Mouse (Mus musculus): ENCODE results near the gene Ivns1abp. TPM values are rescaled to one million over a fixed set of nuclear protein-coding genes. Genes with fewer than 3 reads are reported as not detected.

Gene Ivns1abp
- polyA plus RNA-seq, 1 experiment from 2014 or later, result 223 TPM

DNA sequence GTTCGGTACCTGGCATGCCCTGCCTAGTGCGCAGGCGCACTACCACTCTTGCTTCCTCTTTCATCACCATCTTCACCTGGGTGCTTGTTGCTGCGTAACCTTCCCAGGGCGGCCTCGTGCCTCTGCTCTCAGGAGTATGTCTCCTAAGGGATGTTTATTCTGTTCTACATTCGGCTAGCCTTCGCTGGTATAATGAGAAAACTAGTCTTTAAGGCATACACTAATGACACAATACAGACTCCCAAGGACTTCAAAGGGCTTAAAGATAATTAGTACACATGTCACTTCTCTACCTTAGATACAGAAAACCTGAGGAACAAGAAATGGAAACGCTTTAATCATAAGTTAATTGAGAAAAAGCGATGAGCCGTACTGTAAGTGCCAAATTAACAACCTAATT lies 32.9 kb upstream of the Ivns1abp start:
- H3K27ac ChIP-seq (replicated peaks), result no peak overlapping the region
- H3K9ac ChIP-seq, result no peak overlapping the region
- H3K36me3 ChIP-seq, result no peaks in the 10 kb centered on the region
- WGBS, result 72% methylated on average over 11 of the region's 11 CpGs
- H3K4me3 ChIP-seq, result no peak overlapping the region
- H3K4me2 ChIP-seq, result no peak overlapping the region
- no peaks in the 10 kb centered on the region for H3K27me3 ChIP-seq
- H3K9me3 ChIP-seq, result no peaks in the 10 kb centered on the region
- ATAC-seq (ENCODE audit: low FRiP score, low read depth), result no peak
- no peaks in the 10 kb centered on the region for H3K4me1 ChIP-seq (replicated peaks)

DNA sequence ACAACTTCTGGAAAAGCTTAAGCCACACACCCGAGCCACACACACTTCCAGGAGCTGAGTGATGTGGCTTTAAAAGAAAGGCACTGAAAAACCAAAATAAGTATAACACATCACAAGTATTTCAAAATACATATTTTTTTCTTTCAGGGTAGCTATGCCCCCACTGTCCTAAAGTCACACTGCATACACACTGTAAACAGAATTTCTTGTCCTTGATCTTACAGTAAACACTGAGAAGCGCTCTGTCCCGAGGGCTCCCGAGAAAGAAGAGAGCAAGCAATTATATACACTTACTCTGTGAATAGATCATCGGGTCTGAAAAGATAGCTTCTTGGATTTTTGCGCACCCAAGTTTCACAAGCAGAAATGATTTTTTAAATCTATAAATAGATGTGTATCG lies 25.0 kb upstream of the Ivns1abp start:
- H3K27ac ChIP-seq (replicated peaks), result no peak overlapping the region
- H3K27me3 ChIP-seq, result no peaks in the 10 kb centered on the region
- H3K4me3 ChIP-seq, result no peak overlapping the region
- H3K9ac ChIP-seq, result no peak overlapping the region
- WGBS, result 85% methylated on average over 7 of the region's 7 CpGs
- no peaks in the 10 kb centered on the region for H3K36me3 ChIP-seq
- no peak for ATAC-seq (ENCODE audit: low FRiP score, low read depth)
- no peaks in the 10 kb centered on the region for H3K4me1 ChIP-seq (replicated peaks)
- no peak overlapping the region for H3K4me2 ChIP-seq
- H3K9me3 ChIP-seq, result no peaks in the 10 kb centered on the region

DNA sequence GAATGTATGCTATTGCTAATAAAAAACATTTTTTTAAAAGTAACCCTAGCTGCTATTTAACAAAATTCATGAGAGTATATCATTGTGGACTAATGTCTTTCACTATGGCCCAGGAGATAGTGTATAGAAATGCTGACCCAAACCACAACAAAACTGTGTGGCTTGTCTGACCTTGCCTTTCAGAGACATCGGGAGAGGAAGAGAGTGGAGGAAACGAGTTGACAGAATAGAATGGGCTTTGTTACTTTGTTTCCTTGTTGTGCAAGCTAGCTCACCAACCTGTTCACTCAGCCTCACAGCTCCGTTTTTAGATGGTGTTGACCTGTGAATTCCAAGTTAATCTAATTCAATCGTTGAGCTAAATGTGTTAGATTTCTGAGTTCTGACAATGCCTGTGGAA lies 23.9 kb upstream of the Ivns1abp start:
- H3K4me1 ChIP-seq (replicated peaks), result no peaks in the 10 kb centered on the region
- no peaks in the 10 kb centered on the region for H3K36me3 ChIP-seq
- no peak overlapping the region for H3K4me3 ChIP-seq
- 69% methylated on average over 4 of the region's 4 CpGs for WGBS
- H3K27me3 ChIP-seq, result no peaks in the 10 kb centered on the region
- no peak overlapping the region for H3K27ac ChIP-seq (replicated peaks)
- no peaks in the 10 kb centered on the region for H3K9me3 ChIP-seq
- no peak overlapping the region for H3K4me2 ChIP-seq
- no peak for ATAC-seq (ENCODE audit: low FRiP score, low read depth)
- no peak overlapping the region for H3K9ac ChIP-seq

DNA sequence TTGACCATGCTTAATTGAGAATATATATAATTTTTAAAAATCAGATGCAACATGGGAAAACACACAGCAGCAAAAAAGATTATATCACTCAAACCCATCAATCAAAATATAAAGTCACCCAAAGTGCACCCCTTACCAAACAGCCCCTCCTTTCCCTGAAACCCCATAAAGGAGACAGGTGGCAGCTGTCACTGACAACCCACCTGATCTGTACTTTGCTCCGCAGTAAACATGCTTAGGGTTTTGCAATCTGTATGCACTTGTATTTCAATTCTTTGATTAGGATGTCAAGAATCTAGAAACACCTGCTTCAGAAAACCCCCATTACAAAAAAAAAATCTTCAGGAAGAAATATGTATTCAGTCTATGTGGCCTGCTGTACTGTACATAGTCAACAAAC lies 18.9 kb upstream of the Ivns1abp start:
- 93% methylated on average over 1 of the region's 1 CpGs for WGBS
- H3K27ac ChIP-seq (replicated peaks), result no peak overlapping the region
- H3K27me3 ChIP-seq, result no peaks in the 10 kb centered on the region
- H3K36me3 ChIP-seq, result no peaks in the 10 kb centered on the region
- H3K9me3 ChIP-seq, result no peaks in the 10 kb centered on the region
- H3K4me2 ChIP-seq, result no peak overlapping the region
- no peaks in the 10 kb centered on the region for H3K4me1 ChIP-seq (replicated peaks)
- ATAC-seq (ENCODE audit: low FRiP score, low read depth), result no peak
- H3K9ac ChIP-seq, result no peak overlapping the region
- no peak overlapping the region for H3K4me3 ChIP-seq

DNA sequence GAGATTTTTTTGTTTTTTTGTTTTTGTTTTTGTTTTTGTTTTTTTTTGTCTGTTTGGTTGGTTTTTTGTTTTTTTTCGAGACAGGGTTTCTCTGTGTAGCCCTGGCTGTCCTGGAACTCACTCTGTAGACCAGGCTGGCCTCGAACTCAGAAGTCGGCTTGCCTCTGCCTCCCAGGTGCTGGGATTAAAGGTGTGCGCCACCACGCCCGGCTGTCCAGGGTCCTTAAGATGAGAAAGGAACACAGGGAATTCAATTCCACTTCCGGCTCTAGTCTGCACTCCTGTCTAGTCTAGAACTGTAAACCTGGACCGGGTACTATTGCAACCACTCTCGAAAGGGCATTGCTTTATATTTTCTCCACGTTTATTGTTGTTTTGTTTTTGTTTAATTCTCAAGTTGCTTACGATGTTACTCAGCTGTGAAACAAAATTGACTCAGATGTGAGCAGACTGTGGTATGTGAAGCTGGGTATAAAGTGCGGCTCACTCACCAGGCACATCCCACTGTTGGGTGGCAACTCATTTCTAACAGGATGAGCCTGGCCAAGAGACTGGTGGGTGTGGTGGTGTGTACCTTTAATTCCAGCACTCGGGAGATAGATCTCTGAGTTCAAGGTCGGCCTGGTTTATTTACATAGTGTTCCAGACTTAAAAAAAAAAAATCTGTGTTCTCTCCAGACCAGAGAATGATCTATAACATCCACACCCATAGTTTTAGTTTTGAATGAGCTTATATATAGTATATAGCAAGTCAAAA lies 15.8 kb upstream of the Ivns1abp start:
- Histone ChIP-seq H3K27ac (replicated peaks) (no peak overlapping the region), H3K36me3 (no peaks in the 10 kb centered on the region), H3K4me2 (no peak overlapping the region), H3K4me1 (replicated peaks) (no peaks in the 10 kb centered on the region), H3K9ac (no peak overlapping the region), H3K27me3 (no peaks in the 10 kb centered on the region), H3K9me3 (no peaks in the 10 kb centered on the region), H3K4me3 (no peak overlapping the region)
- WGBS, result 92% methylated on average over 14 of the region's 14 CpGs
- no peak for ATAC-seq (ENCODE audit: low FRiP score, low read depth)

DNA sequence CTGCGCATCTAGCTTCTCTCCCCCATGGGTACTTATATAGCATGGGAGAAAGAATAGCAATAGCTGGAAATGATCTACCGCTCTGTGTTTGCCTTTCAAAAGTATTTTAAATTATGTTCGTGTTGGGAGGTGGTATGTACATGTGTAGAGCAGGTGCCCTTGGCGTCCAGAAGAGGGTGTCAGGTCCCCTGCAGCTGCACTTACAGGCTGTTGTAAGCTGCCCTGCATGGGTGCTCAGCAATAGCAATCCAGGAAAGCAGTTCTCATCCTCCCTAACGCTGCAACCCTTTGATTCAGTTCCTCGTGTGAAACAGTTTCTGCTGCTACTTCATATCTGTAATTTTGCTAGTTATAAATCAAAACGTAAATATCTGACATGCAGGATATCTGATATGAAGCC lies 14.7 kb upstream of the Ivns1abp start:
- Histone ChIP-seq H3K36me3 (no peaks in the 10 kb centered on the region), H3K4me2 (no peak overlapping the region), H3K27me3 (no peaks in the 10 kb centered on the region), H3K4me3 (no peak overlapping the region), H3K27ac (replicated peaks) (no peak overlapping the region), H3K9ac (no peak overlapping the region), H3K9me3 (no peaks in the 10 kb centered on the region), H3K4me1 (replicated peaks) (no peaks in the 10 kb centered on the region)
- no peak for ATAC-seq (ENCODE audit: low FRiP score, low read depth)
- 85% methylated on average over 7 of the region's 7 CpGs for WGBS

DNA sequence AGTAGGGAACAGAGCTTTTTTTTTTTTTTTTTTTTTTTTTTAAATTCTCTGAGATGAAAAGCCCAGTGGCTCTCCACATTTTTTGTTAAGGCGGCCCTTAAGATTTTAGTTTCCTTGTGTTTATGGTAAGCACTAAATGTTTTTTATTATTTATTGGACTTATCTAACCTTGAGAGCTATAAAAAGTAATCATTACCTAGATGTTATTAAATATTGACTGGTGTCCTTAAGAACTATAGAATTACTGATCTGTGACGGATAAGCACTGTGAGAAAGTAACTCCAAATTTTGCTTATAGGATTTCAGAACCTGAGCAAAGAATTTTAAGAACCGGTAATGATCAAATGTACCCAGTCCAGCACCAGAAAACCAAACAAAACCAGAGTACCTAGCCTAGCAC lies 11.5 kb upstream of the Ivns1abp start:
- H3K27me3 ChIP-seq, result no peaks in the 10 kb centered on the region
- no peaks in the 10 kb centered on the region for H3K36me3 ChIP-seq
- WGBS, result 95% methylated on average over 3 of the region's 3 CpGs
- no peak overlapping the region for H3K4me3 ChIP-seq
- H3K4me2 ChIP-seq, result no peak overlapping the region
- H3K9me3 ChIP-seq, result no peaks in the 10 kb centered on the region
- H3K27ac ChIP-seq (replicated peaks), result no peak overlapping the region
- H3K4me1 ChIP-seq (replicated peaks), result no peaks in the 10 kb centered on the region
- ATAC-seq (ENCODE audit: low FRiP score, low read depth), result no peak
- H3K9ac ChIP-seq, result no peak overlapping the region

DNA sequence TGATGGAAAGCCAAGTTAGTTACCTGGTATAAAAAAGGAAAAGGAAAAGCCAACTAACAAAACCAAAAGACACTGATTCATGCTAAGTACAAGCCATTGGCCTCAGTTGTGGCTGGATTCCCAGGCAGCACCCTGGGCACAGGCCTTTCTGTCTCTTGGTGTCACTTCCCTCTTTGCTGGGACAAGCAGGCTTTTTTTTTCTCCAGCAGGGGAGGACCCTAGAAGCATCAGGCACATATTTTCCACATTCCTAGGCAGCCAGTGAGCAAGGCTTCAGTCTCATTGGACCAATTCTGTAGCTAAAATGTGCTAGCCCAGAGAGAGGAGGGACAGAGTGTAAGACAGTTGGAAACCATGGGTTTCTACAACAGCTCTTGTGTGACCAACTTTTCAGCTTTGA lies 6.0 kb upstream of the Ivns1abp start:
- no peak for ATAC-seq (ENCODE audit: low FRiP score, low read depth)
- H3K4me2 ChIP-seq, result no peak overlapping the region

DNA sequence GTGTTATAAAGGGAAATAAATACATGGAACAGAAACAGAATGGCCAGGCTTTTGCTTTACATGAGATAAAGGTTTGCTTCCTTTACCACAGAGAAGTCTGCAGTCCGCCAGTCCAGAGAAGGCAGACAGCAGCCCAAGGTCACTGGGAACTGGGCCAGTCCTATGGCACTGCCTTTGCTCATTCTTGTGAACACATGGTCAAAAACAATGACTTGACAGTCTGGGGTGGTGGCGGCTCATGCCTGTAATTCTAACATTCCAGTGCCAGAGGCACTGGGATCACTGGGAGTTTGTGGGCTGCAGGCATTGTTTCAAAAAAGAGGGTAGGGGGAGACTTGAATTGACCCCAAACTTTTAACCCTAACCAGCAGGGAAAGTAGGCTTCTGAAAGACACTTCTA lies 5.3 kb upstream of the Ivns1abp start:
- WGBS, result 30% methylated on average over 2 of the region's 2 CpGs

More for the DNA sequence above, 6.0 kb upstream of the Ivns1abp start:
- Histone ChIP-seq H3K4me1 (replicated peaks) (peaks cover 16% of the 10 kb centered on the region), H3K9me3 (no peaks in the 10 kb centered on the region), H3K27ac (replicated peaks) (no peak overlapping the region), H3K4me3 (no peak overlapping the region), H3K27me3 (no peaks in the 10 kb centered on the region), H3K9ac (no peak overlapping the region), H3K36me3 (no peaks in the 10 kb centered on the region)

DNA sequence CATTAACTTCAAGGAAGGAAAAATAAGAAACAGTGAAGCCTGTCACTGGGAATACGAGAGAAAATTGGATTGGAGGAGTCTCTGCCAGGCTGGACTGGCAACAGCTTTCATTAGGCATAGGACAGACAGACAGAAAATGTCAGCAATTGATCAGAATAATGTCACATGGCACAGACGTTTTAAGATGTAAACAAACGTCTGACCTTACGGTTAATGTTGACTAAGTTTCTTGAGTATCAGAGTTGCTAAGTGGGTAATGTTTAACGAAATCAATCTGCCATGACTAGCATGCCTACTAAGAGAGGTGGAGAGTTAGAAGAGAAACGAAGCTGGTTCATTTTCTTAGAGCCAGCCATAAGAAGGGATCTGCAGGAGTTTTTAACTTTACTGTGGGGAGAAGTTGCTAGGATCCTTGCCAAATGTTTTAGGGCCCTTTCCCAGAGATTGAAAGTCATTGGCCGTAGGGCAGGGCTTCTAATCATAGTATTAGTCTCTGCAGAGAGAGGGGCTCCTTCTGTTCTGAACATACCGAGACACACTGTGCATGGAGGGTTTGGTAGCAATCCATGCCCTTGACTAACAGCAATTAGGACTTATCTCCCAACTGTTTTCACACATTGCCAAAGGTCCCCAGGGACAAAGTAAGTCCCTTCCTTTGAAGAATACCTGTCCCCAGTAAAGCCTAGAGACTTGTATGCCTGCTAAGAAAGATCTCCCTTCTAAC lies 2.8 kb upstream of the Ivns1abp start:
- 73% methylated on average over 8 of the region's 8 CpGs for WGBS
- H3K27me3 ChIP-seq, result no peaks in the 10 kb centered on the region
- no peak overlapping the region for H3K4me3 ChIP-seq
- no peak overlapping the region for H3K4me2 ChIP-seq
- no peak overlapping the region for H3K27ac ChIP-seq (replicated peaks)
- no peaks in the 10 kb centered on the region for H3K9me3 ChIP-seq
- H3K9ac ChIP-seq, result no peak overlapping the region
- H3K4me1 ChIP-seq (replicated peaks), result peaks cover 28% of the 10 kb centered on the region
- H3K36me3 ChIP-seq, result no peaks in the 10 kb centered on the region
- no peak for ATAC-seq (ENCODE audit: low FRiP score, low read depth)

More for the DNA sequence above, 5.3 kb upstream of the Ivns1abp start:
- ATAC-seq (ENCODE audit: low FRiP score, low read depth), result no peak
- H3K9me3 ChIP-seq, result no peaks in the 10 kb centered on the region
- H3K4me2 ChIP-seq, result no peak overlapping the region
- no peak overlapping the region for H3K27ac ChIP-seq (replicated peaks)
- no peak overlapping the region for H3K4me3 ChIP-seq
- no peaks in the 10 kb centered on the region for H3K27me3 ChIP-seq
- H3K4me1 ChIP-seq (replicated peaks), result peaks cover 20% of the 10 kb centered on the region
- H3K9ac ChIP-seq, result no peak overlapping the region
- H3K36me3 ChIP-seq, result no peaks in the 10 kb centered on the region

DNA sequence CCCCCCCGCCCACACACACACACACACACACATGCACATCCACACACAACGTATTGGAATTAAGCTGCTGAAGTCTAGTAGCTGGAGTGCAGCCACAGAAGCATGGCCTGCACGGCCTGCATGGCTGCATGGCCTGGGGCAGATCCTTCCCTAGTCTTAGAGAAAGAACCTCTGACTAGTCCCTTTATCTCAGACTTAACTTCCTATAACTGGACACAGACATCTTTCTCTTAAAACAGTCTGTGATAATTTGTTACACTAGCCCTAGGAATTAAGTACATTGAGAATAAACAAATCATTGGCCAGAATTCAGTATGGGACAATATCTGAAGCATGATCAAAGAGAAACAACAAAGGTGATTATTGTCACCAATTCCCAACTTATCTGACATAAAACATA lies 2.0 kb upstream of the Ivns1abp start:
- Histone ChIP-seq H3K27me3 (no peaks in the 10 kb centered on the region), H3K9ac (no peak overlapping the region), H3K4me3 (no peak overlapping the region), H3K4me1 (replicated peaks) (peaks cover 36% of the 10 kb centered on the region), H3K9me3 (no peaks in the 10 kb centered on the region), H3K4me2 (no peak overlapping the region), H3K36me3 (no peaks in the 10 kb centered on the region), H3K27ac (replicated peaks) (no peak overlapping the region)
- no peak for ATAC-seq (ENCODE audit: low FRiP score, low read depth)
- WGBS, result 58% methylated on average over 3 of the region's 3 CpGs

DNA sequence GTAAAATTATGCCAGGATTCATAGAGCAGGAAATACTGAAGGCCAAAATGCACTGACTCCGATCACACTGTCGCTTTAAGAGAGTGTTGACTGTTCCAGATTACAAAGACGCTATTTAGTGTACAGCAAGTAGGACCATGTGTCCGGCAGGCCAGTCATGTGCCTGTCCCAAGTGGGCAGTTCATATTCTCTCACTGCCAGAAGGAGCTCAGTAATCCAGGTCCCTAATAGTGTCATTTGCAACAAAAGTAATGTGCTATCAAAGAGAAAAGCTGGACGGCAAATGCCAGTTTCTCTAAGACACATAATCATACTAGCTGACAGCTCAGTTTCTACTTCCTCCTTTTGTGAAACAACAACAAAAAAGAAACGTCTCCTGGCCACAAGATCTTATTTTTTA lies 1.3 kb upstream of the Ivns1abp start:
- Histone ChIP-seq H3K36me3 (no peaks in the 10 kb centered on the region), H3K27me3 (no peaks in the 10 kb centered on the region), H3K4me2 (peak overlapping the region; percentile 53), H3K9ac (no peak overlapping the region), H3K4me1 (replicated peaks) (peaks cover 36% of the 10 kb centered on the region), H3K27ac (replicated peaks) (no peak overlapping the region), H3K4me3 (no peak overlapping the region), H3K9me3 (no peaks in the 10 kb centered on the region)
- ATAC-seq (ENCODE audit: low FRiP score, low read depth), result no peak
- 29% methylated on average over 6 of the region's 6 CpGs for WGBS

All from hindbrain, embryonic 15.5 days (tissue).